Mouse (Mus musculus) stomach, embryonic 15.5 days (tissue): ENCODE measurements around the gene 1700057G04Rik. TPM values are rescaled to one million over a fixed set of nuclear protein-coding genes. Genes with fewer than 3 reads are reported as not detected.

Experiments
- ATAC-seq: fragments of 200-750 bp; cut with Nextera tagmentation; 2 replicates; pipeline ENCODE4 v1.8.0; 2017; ENCODE audit warnings: low read depth, moderate number of reproducible peaks, moderate TSS enrichment; ENCODE audit not compliant: insufficient read depth, low FRiP score
- H3K27ac ChIP-seq: fragments of 300-500 bp; sonication (generic); 2 replicates; pipeline ENCODE4 v1.5.1; 2015; ENCODE audit warnings: mild to moderate bottlenecking, inconsistent platforms
- H3K27me3 ChIP-seq: fragments of 300-500 bp; sonication (generic); replicated peaks from 2 replicates; pipeline ENCODE4 v1.6.1; 2015; ENCODE audit warnings: inconsistent platforms
- H3K36me3 ChIP-seq: fragments of 300-500 bp; sonication (generic); 2 replicates; pipeline ENCODE4 v1.6.1; 2015; ENCODE audit warnings: inconsistent platforms
- H3K4me1 ChIP-seq: fragments of 300-500 bp; sonication (generic); 2 replicates; pipeline ENCODE4 v1.6.1; 2015; ENCODE audit warnings: inconsistent platforms
- H3K4me2 ChIP-seq: fragments of 300-500 bp; sonication (generic); 2 replicates; pipeline ENCODE4 v1.6.1; 2015; ENCODE audit warnings: mild to moderate bottlenecking, inconsistent platforms
- H3K4me3 ChIP-seq: fragments of 300-500 bp; sonication (generic); replicated peaks from 2 replicates; pipeline ENCODE4 v1.5.1; 2015; ENCODE audit warnings: inconsistent platforms
- H3K9ac ChIP-seq: fragments of 300-500 bp; sonication (generic); 2 replicates; pipeline ENCODE4 v1.6.1; 2015; ENCODE audit warnings: inconsistent platforms
- H3K9me3 ChIP-seq: fragments of 300-500 bp; sonication (generic); 2 replicates; pipeline ENCODE4 v1.6.1; 2016; ENCODE audit warnings: inconsistent platforms
- WGBS: fragments of 180-500 bp; shearing (Covaris S2); methylation state at CpG from one replicate; pipeline ENCODE4 v1.1.7; 2015; 5-methylcytosine and 5-hydroxymethylcytosine counted together
- polyA plus RNA-seq: library from polyadenylated mRNA; unstranded; fragments of >200 nt; fragmentation: Nextera tagmentation; extraction: Ambion mirVana; gene quantifications from 2 replicates; pipeline ENCODE4 v1.2.1, GENCODE M21; 2015

The 1700057G04Rik gene
- polyA plus RNA-seq, 1 experiment from 2014 or later: not detected

GRCm38 (mm10) chr9:92276360-92276759 is 32.8 kb upstream of the 1700057G04Rik start:
- no peak overlapping the region for H3K4me2 ChIP-seq
- H3K36me3 ChIP-seq: no peaks in the 10 kb centered on the region
- no peak overlapping the region for H3K4me3 ChIP-seq
- H3K9ac ChIP-seq: no peak overlapping the region
- H3K4me1 ChIP-seq: peaks cover 9% of the 10 kb centered on the region
- no peak overlapping the region for H3K27ac ChIP-seq
- WGBS: 54% methylated on average over 7 of the region's 7 CpGs
- ATAC-seq: no peak
- H3K9me3 ChIP-seq: no peaks in the 10 kb centered on the region
- no peaks in the 10 kb centered on the region for H3K27me3 ChIP-seq

GRCm38 (mm10) chr9:92280048-92280447 is 29.1 kb upstream of the 1700057G04Rik start:
- Histone ChIP-seq H3K4me2 (no peak overlapping the region), H3K9me3 (no peaks in the 10 kb centered on the region), H3K4me1 (no peaks in the 10 kb centered on the region), H3K27ac (no peak overlapping the region), H3K4me3 (no peak overlapping the region), H3K9ac (no peak overlapping the region), H3K36me3 (no peaks in the 10 kb centered on the region), H3K27me3 (no peaks in the 10 kb centered on the region)
- no peak for ATAC-seq
- 76% methylated on average over 1 of the region's 1 CpGs for WGBS

GRCm38 (mm10) chr9:92282563-92283171 is 26.5 kb upstream of the 1700057G04Rik start:
- Histone ChIP-seq H3K36me3 (no peaks in the 10 kb centered on the region), H3K4me1 (no peaks in the 10 kb centered on the region), H3K4me3 (no peak overlapping the region), H3K4me2 (no peak overlapping the region), H3K9me3 (no peaks in the 10 kb centered on the region), H3K9ac (no peak overlapping the region), H3K27me3 (no peaks in the 10 kb centered on the region), H3K27ac (no peak overlapping the region)
- WGBS: 50% methylated on average over 7 of the region's 7 CpGs
- no peak for ATAC-seq

GRCm38 (mm10) chr9:92289675-92290074 is 19.5 kb upstream of the 1700057G04Rik start:
- Histone ChIP-seq H3K27me3 (no peaks in the 10 kb centered on the region), H3K9me3 (no peaks in the 10 kb centered on the region), H3K36me3 (no peaks in the 10 kb centered on the region), H3K4me1 (no peaks in the 10 kb centered on the region), H3K4me2 (no peak overlapping the region), H3K4me3 (no peak overlapping the region), H3K9ac (no peak overlapping the region), H3K27ac (no peak overlapping the region)
- WGBS: 56% methylated on average over 3 of the region's 3 CpGs
- no peak for ATAC-seq

- Histone ChIP-seq H3K9me3 (no peaks in the 10 kb centered on the region), H3K27ac (no peak overlapping the region), H3K4me3 (no peak overlapping the region), H3K4me2 (no peak overlapping the region), H3K4me1 (no peaks in the 10 kb centered on the region), H3K27me3 (no peaks in the 10 kb centered on the region), H3K9ac (no peak overlapping the region), H3K36me3 (no peaks in the 10 kb centered on the region)
- no peak for ATAC-seq
- WGBS: 74% methylated on average over 2 of the region's 2 CpGs
Measured at GRCm38 (mm10) chr9:92292169-92292568, 17.0 kb upstream of the 1700057G04Rik start.

GRCm38 (mm10) chr9:92292922-92293321 is 16.3 kb upstream of the 1700057G04Rik start:
- H3K9ac ChIP-seq: no peak overlapping the region
- no peak overlapping the region for H3K4me3 ChIP-seq
- no peaks in the 10 kb centered on the region for H3K4me1 ChIP-seq
- no peaks in the 10 kb centered on the region for H3K36me3 ChIP-seq
- no peaks in the 10 kb centered on the region for H3K27me3 ChIP-seq
- no peak overlapping the region for H3K4me2 ChIP-seq
- no peak overlapping the region for H3K27ac ChIP-seq
- ATAC-seq: no peak
- H3K9me3 ChIP-seq: no peaks in the 10 kb centered on the region
- 55% methylated on average over 3 of the region's 3 CpGs for WGBS

- H3K9me3 ChIP-seq: no peaks in the 10 kb centered on the region
- H3K27ac ChIP-seq: no peak overlapping the region
- H3K4me2 ChIP-seq: no peak overlapping the region
- H3K9ac ChIP-seq: no peak overlapping the region
- no peaks in the 10 kb centered on the region for H3K4me1 ChIP-seq
- H3K27me3 ChIP-seq: no peaks in the 10 kb centered on the region
- WGBS: 85% methylated on average over 2 of the region's 2 CpGs
- no peak overlapping the region for H3K4me3 ChIP-seq
- ATAC-seq: no peak
- H3K36me3 ChIP-seq: no peaks in the 10 kb centered on the region
Measured at GRCm38 (mm10) chr9:92293560-92294548, 15.3 kb upstream of the 1700057G04Rik start.

GRCm38 (mm10) chr9:92298288-92298687 is 10.9 kb upstream of the 1700057G04Rik start:
- H3K27ac ChIP-seq: no peak overlapping the region

GRCm38 (mm10) chr9:92301213-92301612 is 8.0 kb upstream of the 1700057G04Rik start:
- no peaks in the 10 kb centered on the region for H3K9me3 ChIP-seq
- no peak overlapping the region for H3K9ac ChIP-seq
- H3K4me3 ChIP-seq: no peak overlapping the region
- no peak overlapping the region for H3K27ac ChIP-seq
- H3K4me1 ChIP-seq: no peaks in the 10 kb centered on the region
- no peaks in the 10 kb centered on the region for H3K27me3 ChIP-seq
- H3K4me2 ChIP-seq: no peak overlapping the region
- no peak for ATAC-seq
- H3K36me3 ChIP-seq: no peaks in the 10 kb centered on the region
- 49% methylated on average over 3 of the region's 3 CpGs for WGBS

More at GRCm38 (mm10) chr9:92298288-92298687, 10.9 kb upstream of the 1700057G04Rik start:
- ATAC-seq: no peak
- H3K27me3 ChIP-seq: no peaks in the 10 kb centered on the region
- no peak overlapping the region for H3K4me3 ChIP-seq
- no peaks in the 10 kb centered on the region for H3K4me1 ChIP-seq
- WGBS: 72% methylated on average over 1 of the region's 1 CpGs
- no peak overlapping the region for H3K4me2 ChIP-seq
- H3K9me3 ChIP-seq: no peaks in the 10 kb centered on the region
- no peak overlapping the region for H3K9ac ChIP-seq
- H3K36me3 ChIP-seq: no peaks in the 10 kb centered on the region

- no peaks in the 10 kb centered on the region for H3K27me3 ChIP-seq
- no peaks in the 10 kb centered on the region for H3K4me1 ChIP-seq
- H3K4me3 ChIP-seq: no peak overlapping the region
- no peak overlapping the region for H3K4me2 ChIP-seq
- H3K9ac ChIP-seq: no peak overlapping the region
- ATAC-seq: no peak
- H3K9me3 ChIP-seq: no peaks in the 10 kb centered on the region
- no peak overlapping the region for H3K27ac ChIP-seq
- H3K36me3 ChIP-seq: no peaks in the 10 kb centered on the region
- WGBS: 71% methylated on average over 8 of the region's 8 CpGs
Measured at GRCm38 (mm10) chr9:92305075-92305474, 4.1 kb upstream of the 1700057G04Rik start.

- H3K4me2 ChIP-seq: no peak overlapping the region
- no peak overlapping the region for H3K27ac ChIP-seq
- H3K27me3 ChIP-seq: no peaks in the 10 kb centered on the region
- WGBS: 81% methylated on average over 8 of the region's 8 CpGs
- no peaks in the 10 kb centered on the region for H3K9me3 ChIP-seq
- H3K4me1 ChIP-seq: no peaks in the 10 kb centered on the region
- no peak overlapping the region for H3K9ac ChIP-seq
- H3K4me3 ChIP-seq: no peak overlapping the region
- no peaks in the 10 kb centered on the region for H3K36me3 ChIP-seq
- no peak for ATAC-seq
Measured at GRCm38 (mm10) chr9:92305620-92306220, 3.5 kb upstream of the 1700057G04Rik start.

GRCm38 (mm10) chr9:92316791-92317190 is 7.6 kb downstream of the 1700057G04Rik start:
- Histone ChIP-seq H3K4me3 (no peak overlapping the region), H3K4me2 (no peak overlapping the region), H3K36me3 (no peaks in the 10 kb centered on the region), H3K9ac (no peak overlapping the region), H3K4me1 (no peaks in the 10 kb centered on the region), H3K27ac (no peak overlapping the region), H3K27me3 (no peaks in the 10 kb centered on the region), H3K9me3 (no peaks in the 10 kb centered on the region)
- 61% methylated on average over 3 of the region's 3 CpGs for WGBS
- ATAC-seq: no peak
